Mouse (Mus musculus): ENCODE data around the gene Hlcs.

Hlcs gene

GRCm38 (mm10) chr16:94162000-94162399 lies 151.4 kb downstream of the Hlcs start:
- no peak for DNase-seq

DNA sequence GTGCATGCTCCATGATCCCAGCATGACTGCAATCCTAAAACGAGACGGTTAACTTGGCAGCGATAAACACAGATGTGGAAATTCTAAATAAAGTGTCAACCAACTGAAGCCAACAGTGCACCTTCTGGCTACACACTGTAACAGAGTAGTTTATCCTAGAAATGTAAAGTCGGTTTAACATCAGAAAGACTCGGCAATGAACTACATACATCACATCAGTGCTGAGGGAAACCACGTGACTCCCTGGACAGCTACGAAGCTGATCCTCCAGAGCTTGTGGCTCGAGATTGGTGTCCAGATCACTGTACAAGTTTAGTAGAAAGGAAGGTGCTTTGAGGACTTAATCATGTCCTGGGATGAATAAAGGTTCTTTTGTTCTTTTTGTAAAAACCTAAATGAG lies 155.6 kb downstream of the Hlcs start:
- no peak for DNase-seq

DNA sequence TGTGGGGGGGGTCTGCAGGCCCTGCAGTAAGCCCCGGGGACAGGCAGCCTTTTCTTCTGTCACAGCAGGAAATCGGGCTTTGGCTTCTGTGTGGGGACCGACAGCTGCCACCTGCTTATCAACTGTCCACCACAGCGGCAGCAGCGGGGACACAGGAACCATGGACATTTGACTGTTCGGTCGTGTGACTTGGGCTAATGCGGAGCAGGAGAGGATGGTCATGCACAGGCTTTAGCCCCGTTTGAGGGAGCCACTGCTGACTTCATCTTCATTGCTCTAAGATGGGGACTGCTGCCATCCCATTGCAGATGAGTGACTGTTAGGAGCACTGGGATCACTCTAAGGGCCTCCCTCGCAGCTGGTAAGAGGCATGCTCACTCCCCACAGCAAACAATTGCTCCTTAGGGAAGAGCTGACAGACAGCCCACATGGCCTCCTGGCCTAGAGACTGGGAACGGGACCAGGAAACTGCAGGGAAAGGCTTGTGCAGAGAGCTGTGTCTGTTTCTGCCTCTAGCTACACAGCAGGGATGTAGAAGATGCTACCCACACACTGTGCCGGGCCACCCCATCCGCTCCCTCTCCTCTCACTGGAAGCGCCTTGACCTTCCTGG lies 158.2 kb downstream of the Hlcs start:
- no peak for DNase-seq

- no peak for DNase-seq
Observed at GRCm38 (mm10) chr16:94150125-94151103, 163.0 kb downstream of the Hlcs start.

DNA sequence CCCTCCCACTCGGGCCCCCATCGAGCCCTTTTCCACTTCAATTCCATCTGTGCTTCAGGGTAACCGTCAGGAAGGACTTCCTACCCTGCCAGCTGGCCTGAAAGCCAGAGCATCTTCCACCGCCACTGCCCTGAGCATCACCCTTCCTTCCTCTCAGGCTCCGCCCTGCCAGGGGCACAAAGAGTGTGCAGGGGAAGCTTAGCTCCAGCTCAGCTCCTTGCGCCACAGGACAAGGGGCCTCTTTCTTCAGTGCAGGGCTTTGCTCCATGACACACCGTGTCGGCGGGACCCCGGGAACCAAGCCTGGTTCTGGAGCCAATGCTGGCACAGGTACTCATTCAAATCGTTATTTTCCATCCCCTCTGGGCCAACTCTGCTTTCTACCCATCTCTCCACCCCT lies 165.2 kb downstream of the Hlcs start:
- no peak for DNase-seq

DNA sequence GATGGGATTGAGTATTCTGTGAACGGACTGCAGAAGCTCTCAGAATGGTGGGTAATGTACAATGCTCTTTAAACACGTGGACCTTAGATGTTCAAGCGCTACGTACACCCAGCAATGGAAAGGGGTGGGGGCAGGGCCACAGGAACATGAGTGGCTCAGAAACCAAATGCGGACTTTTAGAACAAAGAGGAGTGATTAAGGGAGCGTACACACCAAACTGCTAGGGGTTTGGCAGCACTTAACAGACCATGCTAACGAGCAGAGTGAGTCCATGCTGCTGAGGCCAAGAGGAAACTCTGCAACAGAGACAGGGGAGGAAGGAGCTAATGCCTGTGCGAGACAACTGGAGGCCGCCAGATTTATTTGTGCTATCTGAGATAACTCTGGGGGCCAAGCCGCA lies 170.0 kb downstream of the Hlcs start:
- no peak for DNase-seq

DNA sequence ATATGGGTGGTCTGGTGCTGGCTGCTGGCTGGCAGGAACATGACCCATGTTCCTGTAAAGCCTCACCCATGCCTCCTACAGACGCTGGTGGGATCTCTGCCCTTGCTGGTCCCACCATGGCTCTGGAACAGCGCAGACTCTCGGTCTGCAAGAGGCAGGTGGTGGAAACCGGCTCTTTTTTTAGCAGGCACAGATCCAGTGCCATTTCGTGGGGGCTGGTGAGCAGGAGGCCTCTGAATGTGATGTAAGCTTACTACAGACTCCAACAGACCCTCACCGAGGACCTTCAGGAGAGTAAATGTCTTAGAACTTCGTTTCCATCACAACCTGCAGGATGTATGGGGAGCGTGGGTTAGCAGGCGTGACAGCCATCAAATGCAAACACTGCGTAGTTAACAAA lies 172.6 kb downstream of the Hlcs start:
- DNase-seq = no peak

GRCm38 (mm10) chr16:94134218-94134617 lies 179.2 kb downstream of the Hlcs start:
- no peak for DNase-seq

DNA sequence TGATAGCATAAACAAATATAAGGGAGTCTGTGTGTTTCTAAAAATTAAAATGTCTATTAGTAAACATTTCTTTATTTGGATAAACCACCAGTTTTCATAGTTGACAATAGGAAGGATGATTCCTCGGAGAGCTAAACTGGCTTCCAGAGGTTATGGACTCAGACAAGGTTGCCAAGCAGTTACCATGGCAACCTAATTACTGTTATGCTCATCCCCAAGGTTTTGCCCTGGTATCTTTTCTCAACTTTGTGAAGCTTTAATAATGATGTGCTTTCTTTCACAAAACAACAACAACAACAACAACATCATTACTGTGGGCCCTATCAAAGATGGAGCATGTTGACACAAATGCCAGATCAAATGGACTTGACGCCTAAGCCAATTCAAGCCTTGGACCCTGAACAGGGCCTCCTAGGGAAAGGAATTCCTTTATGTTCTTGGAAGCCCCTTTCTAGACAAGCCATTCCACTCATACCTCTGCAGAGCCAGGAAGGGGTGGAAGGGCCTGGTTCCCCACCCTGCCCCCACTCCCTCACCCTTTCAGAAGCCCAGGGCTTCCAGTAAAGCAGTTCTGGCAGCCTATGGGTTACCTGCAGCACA lies 185.0 kb downstream of the Hlcs start:
- DNase-seq = no peak

DNA sequence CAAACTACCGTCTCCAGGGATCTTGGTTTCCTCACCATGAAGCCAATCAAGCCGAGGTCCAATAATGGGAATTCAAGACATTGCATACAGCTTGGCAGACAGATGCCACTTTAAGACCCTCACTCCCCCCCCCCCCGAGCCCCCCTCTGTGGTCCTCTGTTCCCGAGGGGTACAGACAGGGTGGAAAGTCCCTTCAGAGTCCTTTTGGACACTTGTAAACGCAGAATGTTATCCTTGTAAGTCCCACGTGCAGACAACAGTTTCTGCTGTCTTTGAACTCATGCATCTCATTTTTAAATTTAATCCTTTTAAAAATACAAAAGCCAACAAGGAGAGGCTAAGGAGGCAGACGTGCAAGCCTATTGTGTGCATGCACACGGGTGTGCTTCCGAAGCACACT lies 187.2 kb downstream of the Hlcs start:
- no peak for DNase-seq

DNA sequence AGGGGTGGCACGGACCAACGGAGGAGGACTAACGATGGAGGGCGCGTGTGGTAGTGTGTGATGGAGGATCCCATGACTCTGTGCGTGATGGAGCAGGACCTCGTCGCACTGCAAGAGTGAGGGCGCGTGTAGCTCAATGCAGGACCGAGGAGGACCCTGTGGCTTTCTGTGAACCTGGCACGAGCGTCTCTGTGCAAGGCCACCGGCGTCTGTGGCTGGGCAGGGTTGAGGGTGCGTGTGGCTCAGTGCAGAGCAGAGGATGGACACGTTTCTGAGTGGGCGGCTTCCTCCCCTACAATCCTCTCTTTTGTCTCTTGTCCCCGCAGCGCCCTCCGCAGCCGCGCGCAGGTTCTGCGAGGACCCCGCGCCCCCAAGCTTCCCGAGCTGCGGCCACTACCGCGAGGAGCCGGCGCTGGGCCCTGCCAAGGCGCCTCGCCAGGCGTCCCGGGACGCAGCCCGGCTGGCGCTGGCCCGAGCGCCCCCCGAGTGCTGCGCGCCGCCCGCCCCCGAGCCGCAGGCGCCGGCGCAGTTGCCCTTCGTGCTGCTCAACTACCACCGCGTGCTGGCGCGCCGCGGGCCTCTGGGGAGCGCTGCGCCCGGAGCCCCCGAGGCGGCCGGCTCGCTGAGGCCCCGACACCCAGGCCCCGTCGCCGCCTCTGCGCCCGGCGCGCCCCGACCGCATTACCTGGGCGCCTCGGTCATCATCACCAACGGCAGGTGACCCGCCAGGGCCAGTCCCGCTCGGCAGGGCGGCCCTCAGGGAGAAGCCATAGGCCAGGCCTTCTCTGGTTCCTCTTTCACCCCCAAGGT lies 188.0 kb downstream of the Hlcs start:
- no peak for DNase-seq

GRCm38 (mm10) chr16:94123247-94123646 lies 190.1 kb downstream of the Hlcs start:
- DNase-seq = no peak

GRCm38 (mm10) chr16:94122347-94122746 lies 191.0 kb downstream of the Hlcs start:
- no peak for DNase-seq

GRCm38 (mm10) chr16:94118394-94118793 lies 195.0 kb downstream of the Hlcs start:
- no peak for DNase-seq

DNA sequence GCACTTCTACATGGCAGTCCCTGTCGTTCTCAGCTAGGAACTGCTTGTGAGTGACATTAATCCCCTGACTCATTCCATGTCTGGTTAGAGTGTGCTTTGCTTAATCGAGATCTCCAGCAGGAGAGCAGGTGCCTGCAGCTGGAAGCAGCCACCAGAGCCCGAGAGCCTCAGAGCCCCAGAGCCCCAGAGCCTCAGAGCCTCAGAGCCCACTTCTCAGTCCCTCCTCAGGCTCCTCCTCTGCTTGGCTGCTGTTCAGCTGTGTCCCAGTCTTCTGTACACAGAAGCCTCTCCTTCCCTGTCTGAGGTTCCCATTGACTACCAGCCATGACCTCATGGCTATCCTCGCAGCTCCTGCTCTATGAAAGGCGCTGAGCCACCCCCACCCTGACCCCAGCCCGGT lies 196.0 kb downstream of the Hlcs start:
- DNase-seq = no peak

- no peak for DNase-seq
Observed at GRCm38 (mm10) chr16:94114693-94115092, 198.7 kb downstream of the Hlcs start.

GRCm38 (mm10) chr16:94113160-94113559 lies 200.2 kb downstream of the Hlcs start:
- DNase-seq = no peak

GRCm38 (mm10) chr16:94097724-94098455 lies 215.5 kb downstream of the Hlcs start:
- DNase-seq = no peak

DNA sequence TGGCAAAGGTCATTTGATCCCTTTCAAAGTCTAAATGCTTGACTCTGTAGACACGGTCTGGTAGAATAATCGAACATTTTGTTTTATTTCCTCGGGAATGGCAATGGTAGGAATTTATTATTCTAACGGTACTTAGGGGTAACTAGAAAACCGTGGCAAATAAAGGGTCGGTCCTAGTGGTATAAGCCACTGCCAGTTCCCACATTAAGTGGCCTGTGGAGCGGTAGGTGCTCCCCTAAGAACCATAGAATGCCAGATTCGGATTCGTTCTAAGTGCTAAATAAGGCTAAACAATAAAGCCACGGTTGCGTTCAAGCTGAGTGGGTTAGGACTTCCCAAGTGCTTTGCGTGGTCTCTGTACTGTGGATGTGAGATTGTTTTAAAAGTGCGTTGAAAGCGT lies 216.9 kb downstream of the Hlcs start:
- DNase-seq = no peak

DNA sequence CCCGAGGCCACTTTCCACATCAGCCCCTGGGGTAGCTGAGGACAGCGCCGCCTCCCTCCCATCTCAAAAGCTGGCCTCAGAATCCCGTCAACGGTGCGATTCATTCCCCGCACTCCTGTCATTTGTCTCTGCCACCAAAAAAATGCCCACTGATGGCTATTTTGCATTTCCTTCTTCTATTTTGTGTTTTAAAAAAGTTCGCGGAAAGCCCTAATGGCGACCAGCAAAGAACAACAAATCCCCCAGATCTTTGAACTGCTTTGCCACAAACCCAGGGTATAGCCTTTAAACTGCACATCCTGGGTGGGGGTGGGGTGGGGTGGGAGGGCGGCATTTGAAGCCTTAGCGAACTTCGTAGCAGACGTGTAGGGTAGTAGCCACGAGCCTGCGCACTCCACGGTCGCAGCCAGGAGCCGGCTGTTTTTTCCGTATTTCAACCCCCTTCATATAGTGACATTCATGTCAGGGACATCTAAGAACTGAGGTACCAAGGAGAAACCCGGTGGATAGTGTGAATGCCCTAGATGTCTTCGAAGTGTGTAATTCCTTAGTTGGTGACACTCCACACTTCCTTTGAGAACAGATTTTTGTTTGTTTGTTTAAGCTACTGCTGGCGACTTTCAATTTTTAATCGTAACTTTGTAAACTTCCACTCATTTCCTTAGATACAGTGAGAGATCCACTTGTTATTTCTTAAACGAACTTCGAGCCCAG lies 218.1 kb downstream of the Hlcs start:
- no peak for DNase-seq

- DNase-seq = no peak
Observed at GRCm38 (mm10) chr16:94094251-94095108, 218.9 kb downstream of the Hlcs start.
